Mouse (Mus musculus) forebrain, embryonic 10.5 days (tissue): ENCODE results near the gene Arid5b. TPM values are rescaled to one million over a fixed set of nuclear protein-coding genes. Genes with fewer than 3 reads are reported as not detected.

ENCODE experiments used
- DNase-seq: peaks from one replicate; pipeline ENCODE4 v3.0.0-alpha.2; 2017; ENCODE audit warnings: low spot score; ENCODE audit errors: extremely low spot score
- H3K27ac ChIP-seq: fragments of 300-500 bp; sonication (generic); 2 replicates; pipeline ENCODE4 v1.5.1; 2016; ENCODE audit warnings: mild to moderate bottlenecking
- H3K27me3 ChIP-seq: fragments of 300-500 bp; sonication (generic); 2 replicates; pipeline ENCODE4 v1.6.1; 2016; ENCODE audit warnings: mild to moderate bottlenecking; ENCODE audit not compliant: poor library complexity, severe bottlenecking
- H3K36me3 ChIP-seq: fragments of 300-500 bp; sonication (generic); replicated peaks from 2 replicates; pipeline ENCODE4 v1.6.1; 2016; ENCODE audit warnings: mild to moderate bottlenecking, moderate library complexity
- H3K4me1 ChIP-seq: fragments of 300-500 bp; sonication (generic); 2 replicates; pipeline ENCODE4 v1.6.1; 2016
- H3K4me3 ChIP-seq: fragments of 300-500 bp; sonication (generic); 2 replicates; pipeline ENCODE4 v1.5.1; 2016; ENCODE audit warnings: mild to moderate bottlenecking, moderate library complexity
- H3K9me3 ChIP-seq: fragments of 300-500 bp; sonication (generic); 2 replicates; pipeline ENCODE4 v1.6.1; 2016; ENCODE audit warnings: mild to moderate bottlenecking, moderate library complexity
- WGBS: fragments of 180-500 bp; shearing (Covaris S2); methylation state at CpG from one replicate; pipeline ENCODE4 v1.1.7; 2016; 5-methylcytosine and 5-hydroxymethylcytosine counted together
- polyA plus RNA-seq: library from polyadenylated mRNA; unstranded; fragments of >200 nt; fragmentation: Nextera tagmentation; extraction: Ambion mirVana; gene quantifications from 2 replicates; pipeline ENCODE4 v1.2.1, GENCODE M21; 2016

Gene Arid5b
- polyA plus RNA-seq, 1 experiment from 2014 or later, result 10.5 TPM

- 95% methylated on average over 5 of the region's 5 CpGs for WGBS
These were observed 102.7 kb downstream of the Arid5b start for GRCm38 (mm10) chr10:68175811-68176210.

GRCm38 (mm10) chr10:68173634-68174033 is 104.9 kb downstream of the Arid5b start:
- no peaks in the 10 kb centered on the region for H3K9me3 ChIP-seq
- no peak for DNase-seq
- no peaks in the 10 kb centered on the region for H3K36me3 ChIP-seq
- no peaks in the 10 kb centered on the region for H3K27me3 ChIP-seq
- no peak overlapping the region for H3K27ac ChIP-seq
- H3K4me1 ChIP-seq, result peaks cover 13% of the 10 kb centered on the region
- no peak overlapping the region for H3K4me3 ChIP-seq
- WGBS, result 91% methylated on average over 9 of the region's 9 CpGs

More at GRCm38 (mm10) chr10:68175811-68176210, 102.7 kb downstream of the Arid5b start:
- H3K36me3 ChIP-seq, result no peaks in the 10 kb centered on the region
- H3K4me3 ChIP-seq, result no peak overlapping the region
- DNase-seq, result no peak
- H3K27me3 ChIP-seq, result no peaks in the 10 kb centered on the region
- H3K27ac ChIP-seq, result no peak overlapping the region
- H3K9me3 ChIP-seq, result no peaks in the 10 kb centered on the region
- H3K4me1 ChIP-seq, result 0 out of 2 replicates have a peak, but pooled peaks cover 10% of the 10 kb centered on the region

GRCm38 (mm10) chr10:68172906-68173305 is 105.6 kb downstream of the Arid5b start:
- H3K27me3 ChIP-seq, result no peaks in the 10 kb centered on the region
- H3K27ac ChIP-seq, result no peak overlapping the region
- H3K4me3 ChIP-seq, result no peak overlapping the region
- no peak for DNase-seq
- H3K9me3 ChIP-seq, result no peaks in the 10 kb centered on the region
- H3K4me1 ChIP-seq, result peaks cover 13% of the 10 kb centered on the region
- 92% methylated on average over 4 of the region's 4 CpGs for WGBS
- no peaks in the 10 kb centered on the region for H3K36me3 ChIP-seq

- Histone ChIP-seq H3K4me1 (peaks cover 17% of the 10 kb centered on the region), H3K4me3 (no peak overlapping the region), H3K9me3 (no peaks in the 10 kb centered on the region), H3K36me3 (no peaks in the 10 kb centered on the region), H3K27me3 (no peaks in the 10 kb centered on the region), H3K27ac (no peak overlapping the region)
- DNase-seq, result no peak
- 49% methylated on average over 9 of the region's 9 CpGs for WGBS
These were observed 106.6 kb downstream of the Arid5b start for GRCm38 (mm10) chr10:68171974-68172373.

- H3K36me3 ChIP-seq, result no peaks in the 10 kb centered on the region
- H3K4me3 ChIP-seq, result no peak overlapping the region
- no peak for DNase-seq
- no peaks in the 10 kb centered on the region for H3K27me3 ChIP-seq
- H3K4me1 ChIP-seq, result peaks cover 35% of the 10 kb centered on the region
- no peak overlapping the region for H3K27ac ChIP-seq
- WGBS, result 88% methylated on average over 6 of the region's 6 CpGs
- no peaks in the 10 kb centered on the region for H3K9me3 ChIP-seq
These were observed 109.9 kb downstream of the Arid5b start for GRCm38 (mm10) chr10:68168613-68169012.

- WGBS, result 94% methylated on average over 8 of the region's 8 CpGs
- H3K4me1 ChIP-seq, result peaks cover 35% of the 10 kb centered on the region
- no peaks in the 10 kb centered on the region for H3K36me3 ChIP-seq
- no peaks in the 10 kb centered on the region for H3K27me3 ChIP-seq
- no peaks in the 10 kb centered on the region for H3K9me3 ChIP-seq
- no peak for DNase-seq
- H3K4me3 ChIP-seq, result no peak overlapping the region
- H3K27ac ChIP-seq, result no peak overlapping the region
These were observed 110.4 kb downstream of the Arid5b start for GRCm38 (mm10) chr10:68168141-68168540.

GRCm38 (mm10) chr10:68167118-68167517 is 111.4 kb downstream of the Arid5b start:
- WGBS, result 86% methylated on average over 4 of the region's 4 CpGs
- no peak overlapping the region for H3K27ac ChIP-seq
- peaks cover 35% of the 10 kb centered on the region for H3K4me1 ChIP-seq
- H3K27me3 ChIP-seq, result no peaks in the 10 kb centered on the region
- no peak overlapping the region for H3K4me3 ChIP-seq
- no peaks in the 10 kb centered on the region for H3K36me3 ChIP-seq
- no peak for DNase-seq
- no peaks in the 10 kb centered on the region for H3K9me3 ChIP-seq

GRCm38 (mm10) chr10:68166695-68167086 is 111.8 kb downstream of the Arid5b start:
- Histone ChIP-seq H3K27me3 (no peaks in the 10 kb centered on the region), H3K4me1 (peaks cover 35% of the 10 kb centered on the region), H3K4me3 (no peak overlapping the region), H3K27ac (no peak overlapping the region), H3K9me3 (no peaks in the 10 kb centered on the region), H3K36me3 (no peaks in the 10 kb centered on the region)
- no peak for DNase-seq
- WGBS, result 84% methylated on average over 2 of the region's 2 CpGs

- Histone ChIP-seq H3K36me3 (no peaks in the 10 kb centered on the region), H3K9me3 (no peaks in the 10 kb centered on the region), H3K4me3 (no peak overlapping the region), H3K27me3 (no peaks in the 10 kb centered on the region), H3K4me1 (peaks cover 35% of the 10 kb centered on the region), H3K27ac (no peak overlapping the region)
- DNase-seq, result no peak
- 67% methylated on average over 10 of the region's 10 CpGs for WGBS
These were observed 112.5 kb downstream of the Arid5b start for GRCm38 (mm10) chr10:68165709-68166694.

GRCm38 (mm10) chr10:68164723-68165706 is 113.5 kb downstream of the Arid5b start:
- H3K27ac ChIP-seq, result no peak overlapping the region
- H3K4me1 ChIP-seq, result peaks cover 35% of the 10 kb centered on the region
- no peaks in the 10 kb centered on the region for H3K9me3 ChIP-seq
- no peaks in the 10 kb centered on the region for H3K36me3 ChIP-seq
- 80% methylated on average over 8 of the region's 8 CpGs for WGBS
- DNase-seq, result no peak
- H3K27me3 ChIP-seq, result no peaks in the 10 kb centered on the region
- H3K4me3 ChIP-seq, result no peak overlapping the region

- Histone ChIP-seq H3K27me3 (no peaks in the 10 kb centered on the region), H3K4me1 (peaks cover 31% of the 10 kb centered on the region), H3K27ac (no peak overlapping the region), H3K4me3 (no peak overlapping the region), H3K36me3 (no peaks in the 10 kb centered on the region), H3K9me3 (no peaks in the 10 kb centered on the region)
- 91% methylated on average over 2 of the region's 2 CpGs for WGBS
- no peak for DNase-seq
These were observed 114.4 kb downstream of the Arid5b start for GRCm38 (mm10) chr10:68164137-68164536.

- Histone ChIP-seq H3K4me1 (peaks cover 11% of the 10 kb centered on the region), H3K27ac (no peak overlapping the region), H3K36me3 (no peaks in the 10 kb centered on the region), H3K27me3 (no peaks in the 10 kb centered on the region), H3K4me3 (no peak overlapping the region), H3K9me3 (no peaks in the 10 kb centered on the region)
- 96% methylated on average over 9 of the region's 9 CpGs for WGBS
- no peak for DNase-seq
These were observed 118.8 kb downstream of the Arid5b start for GRCm38 (mm10) chr10:68159759-68160158.
